Mouse (Mus musculus): ENCODE data around the gene Sirt2. TPM values are rescaled to one million over a fixed set of nuclear protein-coding genes. Genes with fewer than 3 reads are reported as not detected.
A peak's percentile ranks its signal among the peaks of the same experiment; 100 is the strongest.

Sirt2 gene
- total and polyA plus RNA-seq, 2 experiments from 2014 or later: 44.7 to 60.6 TPM

- ATAC-seq (ENCODE audit: insufficient read depth, low read depth) (no peak), DNase-seq (ENCODE audit: low spot score) (no peak)
- Histone ChIP-seq H3K9ac (replicated peaks; ENCODE audit: low read depth, low read length) (no peak overlapping the region), H3K4me1 (ENCODE audit: control insufficient read depth, insufficient read depth) (peaks cover 32% of the 10 kb centered on the region), H3K4me2 (ENCODE audit: low read depth, low read length) (no peak overlapping the region), H3K27ac (ENCODE audit: low read depth) (peak overlapping the region; percentile 31), H3K36me3 (replicated peaks; ENCODE audit: control insufficient read depth, insufficient read depth, low read length) (peaks cover 93% of the 10 kb centered on the region), H3K9me3 (replicated peaks; ENCODE audit: control insufficient read depth, low read length) (no peaks in the 10 kb centered on the region), H3K4me3 (ENCODE audit: low read depth, low read length) (no peak overlapping the region), H3K27me3 (ENCODE audit: control insufficient read depth, insufficient read depth, low read length) (no peaks in the 10 kb centered on the region)
- 73% methylated on average over 9 of the region's 9 CpGs for WGBS
- TF ChIP-seq CTCF (IDR thresholded peaks at IDR 0.05; ENCODE audit: low read depth) (no peak), EP300 (IDR thresholded peaks at IDR 0.05; ENCODE audit: low read depth) (no peak)
Measured at GRCm38 (mm10) chr7:28816201-28816600, 49.7 kb downstream of the Sirt2 start.

- no peak overlapping the region for H3K4me2 ChIP-seq (ENCODE audit: low read depth, low read length)
- ATAC-seq (ENCODE audit: insufficient read depth, low read depth) (no peak), DNase-seq (ENCODE audit: low spot score) (no peak)
- TF ChIP-seq CTCF (IDR thresholded peaks at IDR 0.05; ENCODE audit: low read depth) (no peak), EP300 (IDR thresholded peaks at IDR 0.05; ENCODE audit: low read depth) (no peak)
- no peak overlapping the region for H3K9ac ChIP-seq (replicated peaks; ENCODE audit: low read depth, low read length)
- H3K27me3 ChIP-seq (ENCODE audit: control insufficient read depth, insufficient read depth, low read length): no peaks in the 10 kb centered on the region
- WGBS: 89% methylated on average over 10 of the region's 10 CpGs
- H3K4me3 ChIP-seq (ENCODE audit: low read depth, low read length): no peak overlapping the region
- H3K4me1 ChIP-seq (ENCODE audit: control insufficient read depth, insufficient read depth): peaks cover 31% of the 10 kb centered on the region
- no peaks in the 10 kb centered on the region for H3K9me3 ChIP-seq (replicated peaks; ENCODE audit: control insufficient read depth, low read length)
- H3K36me3 ChIP-seq (replicated peaks; ENCODE audit: control insufficient read depth, insufficient read depth, low read length): peaks cover 99% of the 10 kb centered on the region
- no peak overlapping the region; the same call in 1 of the 2 replicates for H3K27ac ChIP-seq (ENCODE audit: low read depth)
Measured at GRCm38 (mm10) chr7:28816920-28817319, 50.4 kb downstream of the Sirt2 start.

GRCm38 (mm10) chr7:28817524-28817923 lies 51.0 kb downstream of the Sirt2 start:
- no peaks in the 10 kb centered on the region for H3K27me3 ChIP-seq (ENCODE audit: control insufficient read depth, insufficient read depth, low read length)
- H3K9ac ChIP-seq (replicated peaks; ENCODE audit: low read depth, low read length): no peak overlapping the region
- H3K4me3 ChIP-seq (ENCODE audit: low read depth, low read length): no peak overlapping the region
- ATAC-seq (ENCODE audit: insufficient read depth, low read depth): no peak
- 52% methylated on average over 6 of the region's 6 CpGs for WGBS
- H3K36me3 ChIP-seq (replicated peaks; ENCODE audit: control insufficient read depth, insufficient read depth, low read length): peaks cover 99% of the 10 kb centered on the region
- peak overlapping the region; percentile 39; the same call in 1 of the 2 replicates for H3K27ac ChIP-seq (ENCODE audit: low read depth)
- TF ChIP-seq EP300 (IDR thresholded peaks at IDR 0.05; ENCODE audit: low read depth) (no peak), CTCF (IDR thresholded peaks at IDR 0.05; ENCODE audit: low read depth) (no peak)
- H3K9me3 ChIP-seq (replicated peaks; ENCODE audit: control insufficient read depth, low read length): no peaks in the 10 kb centered on the region
- H3K4me1 ChIP-seq (ENCODE audit: control insufficient read depth, insufficient read depth): peaks cover 25% of the 10 kb centered on the region
- DNase-seq (ENCODE audit: low spot score): no peak
- no peak overlapping the region for H3K4me2 ChIP-seq (ENCODE audit: low read depth, low read length)

- no peak for DNase-seq (ENCODE audit: low spot score)
- peak overlapping the region; percentile 39; the same call in 1 of the 2 replicates for H3K27ac ChIP-seq (ENCODE audit: low read depth)
- no peak overlapping the region for H3K4me3 ChIP-seq (ENCODE audit: low read depth, low read length)
- WGBS: 79% methylated on average over 4 of the region's 4 CpGs
- no peak for TF ChIP-seq CTCF (IDR thresholded peaks at IDR 0.05; ENCODE audit: low read depth)
- no peak for TF ChIP-seq EP300 (IDR thresholded peaks at IDR 0.05; ENCODE audit: low read depth)
- no peaks in the 10 kb centered on the region for H3K27me3 ChIP-seq (ENCODE audit: control insufficient read depth, insufficient read depth, low read length)
- peaks cover 98% of the 10 kb centered on the region for H3K36me3 ChIP-seq (replicated peaks; ENCODE audit: control insufficient read depth, insufficient read depth, low read length)
- no peak overlapping the region for H3K9ac ChIP-seq (replicated peaks; ENCODE audit: low read depth, low read length)
- peaks cover 21% of the 10 kb centered on the region for H3K4me1 ChIP-seq (ENCODE audit: control insufficient read depth, insufficient read depth)
- no peak overlapping the region for H3K4me2 ChIP-seq (ENCODE audit: low read depth, low read length)
- no peaks in the 10 kb centered on the region for H3K9me3 ChIP-seq (replicated peaks; ENCODE audit: control insufficient read depth, low read length)
- no peak for ATAC-seq (ENCODE audit: insufficient read depth, low read depth)
Measured at GRCm38 (mm10) chr7:28817957-28818356, 51.4 kb downstream of the Sirt2 start.

GRCm38 (mm10) chr7:28818436-28818835 lies 51.9 kb downstream of the Sirt2 start:
- DNase-seq (ENCODE audit: low spot score) (no peak), ATAC-seq (ENCODE audit: insufficient read depth, low read depth) (no peak)
- H3K27ac ChIP-seq (ENCODE audit: low read depth): 0 out of 2 replicates have a peak overlapping the region, but pooled peaks have one; percentile 39
- no peaks in the 10 kb centered on the region for H3K27me3 ChIP-seq (ENCODE audit: control insufficient read depth, insufficient read depth, low read length)
- no peak for TF ChIP-seq CTCF (IDR thresholded peaks at IDR 0.05; ENCODE audit: low read depth)
- TF ChIP-seq EP300 (IDR thresholded peaks at IDR 0.05; ENCODE audit: low read depth): no peak
- no peaks in the 10 kb centered on the region for H3K9me3 ChIP-seq (replicated peaks; ENCODE audit: control insufficient read depth, low read length)
- no peak overlapping the region for H3K9ac ChIP-seq (replicated peaks; ENCODE audit: low read depth, low read length)
- no peak overlapping the region for H3K4me3 ChIP-seq (ENCODE audit: low read depth, low read length)
- no peak overlapping the region for H3K4me2 ChIP-seq (ENCODE audit: low read depth, low read length)
- 81% methylated on average over 18 of the region's 18 CpGs for WGBS
- peaks cover 96% of the 10 kb centered on the region for H3K36me3 ChIP-seq (replicated peaks; ENCODE audit: control insufficient read depth, insufficient read depth, low read length)
- H3K4me1 ChIP-seq (ENCODE audit: control insufficient read depth, insufficient read depth): peaks cover 17% of the 10 kb centered on the region

GRCm38 (mm10) chr7:28818861-28819452 lies 52.4 kb downstream of the Sirt2 start:
- TF ChIP-seq CTCF (IDR thresholded peaks at IDR 0.05; ENCODE audit: low read depth): no peak
- TF ChIP-seq EP300 (IDR thresholded peaks at IDR 0.05; ENCODE audit: low read depth): no peak
- H3K9ac ChIP-seq (replicated peaks; ENCODE audit: low read depth, low read length): no peak overlapping the region
- peaks cover 19% of the 10 kb centered on the region for H3K4me1 ChIP-seq (ENCODE audit: control insufficient read depth, insufficient read depth)
- H3K9me3 ChIP-seq (replicated peaks; ENCODE audit: control insufficient read depth, low read length): no peaks in the 10 kb centered on the region
- no peak for ATAC-seq (ENCODE audit: insufficient read depth, low read depth)
- 72% methylated on average over 4 of the region's 4 CpGs for WGBS
- no peak for DNase-seq (ENCODE audit: low spot score)
- no peaks in the 10 kb centered on the region for H3K27me3 ChIP-seq (ENCODE audit: control insufficient read depth, insufficient read depth, low read length)
- H3K4me2 ChIP-seq (ENCODE audit: low read depth, low read length): no peak overlapping the region
- H3K36me3 ChIP-seq (replicated peaks; ENCODE audit: control insufficient read depth, insufficient read depth, low read length): peaks cover 91% of the 10 kb centered on the region
- no peak overlapping the region for H3K27ac ChIP-seq (ENCODE audit: low read depth)
- H3K4me3 ChIP-seq (ENCODE audit: low read depth, low read length): no peak overlapping the region

Data from heart, postnatal 0 days (tissue).